Mouse (Mus musculus) stomach, embryonic 16.5 days (tissue): ENCODE measurements around the gene Tox2. TPM values are rescaled to one million over a fixed set of nuclear protein-coding genes. Genes with fewer than 3 reads are reported as not detected.

Source experiments
- polyA plus RNA-seq: library from polyadenylated mRNA; unstranded; fragments of >200 nt; fragmentation: Nextera tagmentation; extraction: Ambion mirVana; gene quantifications from 2 replicates; pipeline ENCODE4 v1.2.1, GENCODE M21; 2015

The Tox2 gene
- polyA plus RNA-seq, 1 experiment from 2014 or later: 4.0 TPM

Other genes starting within 250 kb of the Tox2 start
- 1.0 and 1.4 TPM in 2 replicates for gene Sgk2, start 215.8 kb upstream of the Tox2 start, polyA plus RNA-seq
- 43.6 and 47.9 TPM in 2 replicates for gene Ift52, start 185.8 kb upstream of the Tox2 start, polyA plus RNA-seq
- gene Mybl2, start 148.4 kb upstream of the Tox2 start, polyA plus RNA-seq: 19.0 and 19.6 TPM in 2 replicates
- not detected in 2 replicates for gene Gtsf1l, start 115.3 kb upstream of the Tox2 start, polyA plus RNA-seq
- gene Jph2, start 194.9 kb downstream of the Tox2 start, polyA plus RNA-seq: 8.5 and 11.2 TPM in 2 replicates
- 79.0 and 86.1 TPM in 2 replicates for gene Oser1, start 221.6 kb downstream of the Tox2 start, polyA plus RNA-seq
- 5.2 and 5.3 TPM in 2 replicates for gene Gdap1l1, start 235.4 kb downstream of the Tox2 start, polyA plus RNA-seq